Mouse (Mus musculus): ENCODE data around the gene Erfe.

Erfe gene

GRCm38 (mm10) chr1:91366215-91367108 lies at the start of gene Erfe:
Erfe (plus strand) TSS chr1:91366430.
- no peak for DNase-seq

- DNase-seq, result no peak
Measured at GRCm38 (mm10) chr1:91317656-91318055, 48.6 kb upstream of the Erfe start.

GRCm38 (mm10) chr1:91321760-91322438 lies 44.3 kb upstream of the Erfe start, which contains the start of gene Espnl:
Espnl (plus strand) TSS chr1:91322075.
- DNase-seq, result no peak

- no peak for DNase-seq
Measured at GRCm38 (mm10) chr1:91324646-91325045, 41.6 kb upstream of the Erfe start.

GRCm38 (mm10) chr1:91325488-91326042 lies 40.7 kb upstream of the Erfe start:
- no peak for DNase-seq

GRCm38 (mm10) chr1:91332102-91332501 lies 34.1 kb upstream of the Erfe start:
- DNase-seq, result no peak

GRCm38 (mm10) chr1:91333582-91333981 lies 32.6 kb upstream of the Erfe start:
- DNase-seq, result no peak

GRCm38 (mm10) chr1:91337355-91337754 lies 28.9 kb upstream of the Erfe start:
- DNase-seq, result no peak

GRCm38 (mm10) chr1:91344001-91344400 lies 22.2 kb upstream of the Erfe start:
- no peak for DNase-seq

- DNase-seq, result no peak
Measured at GRCm38 (mm10) chr1:91344921-91345685, 21.1 kb upstream of the Erfe start.

GRCm38 (mm10) chr1:91346892-91347291 lies 19.3 kb upstream of the Erfe start:
- DNase-seq, result peak; percentile 60

GRCm38 (mm10) chr1:91350841-91351240 lies 15.4 kb upstream of the Erfe start, which contains the start of gene Klhl30:
Klhl30 (plus strand) TSS chr1:91351016.
- DNase-seq, result no peak

- no peak for DNase-seq
Measured at GRCm38 (mm10) chr1:91351249-91351648, 15.0 kb upstream of the Erfe start.

GRCm38 (mm10) chr1:91352277-91352676 lies 14.0 kb upstream of the Erfe start:
- DNase-seq, result no peak

GRCm38 (mm10) chr1:91356105-91356504 lies 10.1 kb upstream of the Erfe start:
- DNase-seq, result no peak

- no peak for DNase-seq
Measured at GRCm38 (mm10) chr1:91362113-91362512, 4.1 kb upstream of the Erfe start.

- DNase-seq, result no peak
Measured at GRCm38 (mm10) chr1:91364822-91365644, 1.2 kb upstream of the Erfe start.

- DNase-seq, result no peak
Measured at GRCm38 (mm10) chr1:91365816-91366214, 415 bp upstream of the Erfe start.

GRCm38 (mm10) chr1:91367295-91367694 lies 1.1 kb downstream of the Erfe start:
- no peak for DNase-seq

- DNase-seq, result no peak
Measured at GRCm38 (mm10) chr1:91369408-91369807, 3.2 kb downstream of the Erfe start.

- DNase-seq, result no peak
Measured at GRCm38 (mm10) chr1:91370055-91370454, 3.8 kb downstream of the Erfe start.

- DNase-seq, result no peak
Measured at GRCm38 (mm10) chr1:91373414-91373835, 7.2 kb downstream of the Erfe start.
